ENCODE assay signal across 7 mouse cellular contexts in the genomic region with DNA sequence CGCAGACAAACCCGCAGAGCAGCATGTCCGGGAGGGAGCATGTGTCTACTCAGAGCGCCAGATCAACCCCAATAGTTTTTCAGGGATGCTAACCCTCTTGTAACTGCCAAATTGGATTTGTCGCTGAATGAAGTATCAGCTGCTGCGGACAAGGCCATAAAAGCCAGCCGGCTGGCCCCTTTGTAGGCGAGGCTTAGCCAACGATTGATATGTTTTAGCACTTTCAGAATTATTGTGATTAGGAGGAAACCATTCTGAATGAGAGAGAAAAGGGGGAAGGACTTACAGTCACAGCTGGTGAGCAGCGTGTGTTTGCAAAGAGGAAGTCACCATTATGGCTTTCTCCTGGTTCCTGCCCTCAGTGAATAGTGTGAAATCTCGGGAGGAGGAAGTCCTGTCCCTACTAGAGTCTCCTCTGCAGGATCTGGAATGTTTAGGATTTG.
DNase-seq lines count a peak whose midpoint lies in the region; ATAC-seq and TF ChIP-seq lines count a peak whose summit lies in the region.

No protein-coding gene starts in this region.

- TF ChIP-seq CTCF in cerebellum, adult 2 months (IDR thresholded peaks at IDR 0.05; ENCODE audit: borderline replicate concordance, insufficient read depth, low read depth, low read length): no peak

- H3K27ac ChIP-seq in heart, embryonic 10.5 days: peak overlapping the region; percentile 80
- peak overlapping the region; percentile 72 for H3K27ac ChIP-seq in liver, embryonic 12.5 days
- peak overlapping the region; percentile 93 for H3K27ac ChIP-seq in stomach, embryonic 16.5 days (ENCODE audit: low read length)
- no peak overlapping the region for H3K27ac ChIP-seq in cerebellum, adult 2 months (ENCODE audit: insufficient read depth, low read length)

- no peak for TF ChIP-seq POLR2A in cerebellum, adult 2 months (IDR thresholded peaks at IDR 0.05; ENCODE audit: borderline replicate concordance, insufficient read depth, low read length)

- H3K4me2 ChIP-seq in liver, embryonic 12.5 days: no peak overlapping the region
- H3K4me2 ChIP-seq in stomach, embryonic 16.5 days (ENCODE audit: low read depth, low read length): peak overlapping the region; percentile 38

- no peaks in the 10 kb centered on the region for H3K9me3 ChIP-seq in heart, embryonic 10.5 days
- no peaks in the 10 kb centered on the region for H3K9me3 ChIP-seq in liver, embryonic 12.5 days (replicated peaks)
- H3K9me3 ChIP-seq in stomach, embryonic 16.5 days (replicated peaks; ENCODE audit: control insufficient read depth, low read length): no peaks in the 10 kb centered on the region

- H3K4me3 ChIP-seq in heart, embryonic 10.5 days: peak overlapping the region; percentile 25; the same call in 1 of the 2 replicates
- no peak overlapping the region for H3K4me3 ChIP-seq in liver, embryonic 12.5 days
- 0 out of 2 replicates have a peak overlapping the region, but pooled peaks have one; percentile 2 for H3K4me3 ChIP-seq in stomach, embryonic 16.5 days (replicated peaks; ENCODE audit: low read length)
- no peak overlapping the region for H3K4me3 ChIP-seq in cerebellum, adult 2 months (replicated peaks; ENCODE audit: insufficient read depth, low read depth, low read length)

- H3K4me1 ChIP-seq in heart, embryonic 10.5 days: peaks cover 81% of the 10 kb centered on the region
- peaks cover 23% of the 10 kb centered on the region for H3K4me1 ChIP-seq in liver, embryonic 12.5 days
- peaks cover 68% of the 10 kb centered on the region for H3K4me1 ChIP-seq in stomach, embryonic 16.5 days (ENCODE audit: control insufficient read depth, insufficient read depth, low read length)
- H3K4me1 ChIP-seq in cerebellum, adult 2 months (ENCODE audit: control insufficient read depth, insufficient read depth, low read length): peaks cover 2% of the 10 kb centered on the region

- peak; percentile 28 to 34 for DNase-seq in B cell, adult 2 months
- DNase-seq in MN1 (ENCODE audit: low spot score): peak; percentile 38
- no peak for DNase-seq in heart, embryonic 10.5 days (ENCODE audit: low spot score)
- DNase-seq in cerebellum, adult 2 months: no peak

- WGBS in heart, embryonic 10.5 days: 22% methylated on average over 11 of the region's 11 CpGs
- 24% methylated on average over 11 of the region's 11 CpGs for WGBS in liver, embryonic 12.5 days (ENCODE audit: insufficient replicate concordance)
- WGBS in stomach, embryonic 16.5 days: 7% methylated on average over 11 of the region's 11 CpGs
- WGBS in cerebellum, adult 2 months: 81% methylated on average over 11 of the region's 11 CpGs

- ATAC-seq in liver, embryonic 12.5 days: no peak
- no peak for ATAC-seq in stomach, embryonic 16.5 days (ENCODE audit: insufficient read depth, low FRiP score)
- ATAC-seq in megakaryocyte, adult 5-6 weeks (ENCODE audit: poor library complexity, severe bottlenecking): no peak; the same call in 1 of the 2 replicates

- H3K9ac ChIP-seq in liver, embryonic 12.5 days: no peak overlapping the region
- peak overlapping the region; percentile 15 for H3K9ac ChIP-seq in stomach, embryonic 16.5 days (ENCODE audit: low read length)

- no peaks in the 10 kb centered on the region for H3K36me3 ChIP-seq in heart, embryonic 10.5 days
- no peaks in the 10 kb centered on the region for H3K36me3 ChIP-seq in liver, embryonic 12.5 days
- no peaks in the 10 kb centered on the region for H3K36me3 ChIP-seq in stomach, embryonic 16.5 days (ENCODE audit: control insufficient read depth, insufficient read depth, low read length)

- H3K27me3 ChIP-seq in heart, embryonic 10.5 days (ENCODE audit: insufficient read depth, poor library complexity, severe bottlenecking): no peaks in the 10 kb centered on the region
- H3K27me3 ChIP-seq in liver, embryonic 12.5 days (replicated peaks): no peaks in the 10 kb centered on the region; the same call in 1 of the 2 replicates
- no peaks in the 10 kb centered on the region for H3K27me3 ChIP-seq in stomach, embryonic 16.5 days (ENCODE audit: control insufficient read depth, insufficient read depth, low read length)
- H3K27me3 ChIP-seq in cerebellum, adult 2 months (ENCODE audit: control insufficient read depth, insufficient read depth, low read length): no peaks in the 10 kb centered on the region

Comparison
In these comparisons a context has a peak if more than half of its experiments do, and no peak if none do; other contexts are left out.
1. DNase-seq: peak in B cell, adult 2 months (2 of 2) and MN1 (single experiment); none in heart, embryonic 10.5 days (single experiment) and cerebellum, adult 2 months (0 of 2).
2. H3K4me3 ChIP-seq: peak in heart, embryonic 10.5 days (single experiment) and stomach, embryonic 16.5 days (single experiment); none in liver, embryonic 12.5 days (single experiment) and cerebellum, adult 2 months (single experiment).